Mouse (Mus musculus): ENCODE measurements around the gene Rasgef1a. TPM values are rescaled to one million over a fixed set of nuclear protein-coding genes. Genes with fewer than 3 reads are reported as not detected.

Rasgef1a gene
- polyA plus RNA-seq, 1 experiment from 2014 or later = 6.5 TPM

- no peak overlapping the region for H3K9ac ChIP-seq (ENCODE audit: low read depth, low read length)
- no peaks in the 10 kb centered on the region for H3K36me3 ChIP-seq (ENCODE audit: control insufficient read depth, insufficient read depth, low read length)
- H3K9me3 ChIP-seq (ENCODE audit: control insufficient read depth, low read length) = no peaks in the 10 kb centered on the region
- no peak overlapping the region for H3K4me2 ChIP-seq (ENCODE audit: low read length)
- H3K4me3 ChIP-seq (ENCODE audit: low read length) = no peak overlapping the region
- WGBS = 20% methylated on average over 3 of the region's 3 CpGs
- H3K27me3 ChIP-seq (replicated peaks; ENCODE audit: control insufficient read depth, insufficient read depth, low read length) = no peaks in the 10 kb centered on the region
- H3K4me1 ChIP-seq (ENCODE audit: control insufficient read depth, insufficient read depth, low read depth, low read length) = peaks cover 27% of the 10 kb centered on the region
- H3K27ac ChIP-seq (ENCODE audit: low read depth, low read length) = peak overlapping the region; percentile 65
- ATAC-seq = peak; percentile 66
These were observed 4.7 kb downstream of the Rasgef1a start for GRCm38 (mm10) chr6:118015971-118016370.

GRCm38 (mm10) chr6:118018666-118019065 is 7.4 kb downstream of the Rasgef1a start:
- no peaks in the 10 kb centered on the region for H3K27me3 ChIP-seq (replicated peaks; ENCODE audit: control insufficient read depth, insufficient read depth, low read length)
- H3K9ac ChIP-seq (ENCODE audit: low read depth, low read length) = no peak overlapping the region
- H3K36me3 ChIP-seq (ENCODE audit: control insufficient read depth, insufficient read depth, low read length) = no peaks in the 10 kb centered on the region
- 76% methylated on average over 5 of the region's 5 CpGs for WGBS
- H3K27ac ChIP-seq (ENCODE audit: low read depth, low read length) = no peak overlapping the region
- H3K4me3 ChIP-seq (ENCODE audit: low read length) = no peak overlapping the region
- ATAC-seq = no peak
- H3K4me1 ChIP-seq (ENCODE audit: control insufficient read depth, insufficient read depth, low read depth, low read length) = peaks cover 27% of the 10 kb centered on the region
- H3K9me3 ChIP-seq (ENCODE audit: control insufficient read depth, low read length) = no peaks in the 10 kb centered on the region
- no peak overlapping the region for H3K4me2 ChIP-seq (ENCODE audit: low read length)

- 14% methylated on average over 7 of the region's 7 CpGs for WGBS
- Histone ChIP-seq H3K27ac (ENCODE audit: low read depth, low read length) (peak overlapping the region; percentile 30), H3K9me3 (ENCODE audit: control insufficient read depth, low read length) (no peaks in the 10 kb centered on the region), H3K4me3 (ENCODE audit: low read length) (no peak overlapping the region), H3K36me3 (ENCODE audit: control insufficient read depth, insufficient read depth, low read length) (no peaks in the 10 kb centered on the region), H3K27me3 (replicated peaks; ENCODE audit: control insufficient read depth, insufficient read depth, low read length) (no peaks in the 10 kb centered on the region), H3K4me1 (ENCODE audit: control insufficient read depth, insufficient read depth, low read depth, low read length) (peaks cover 27% of the 10 kb centered on the region), H3K9ac (ENCODE audit: low read depth, low read length) (peak overlapping the region; percentile 48; the same call in 1 of the 2 replicates), H3K4me2 (ENCODE audit: low read length) (peak overlapping the region; percentile 9; the same call in 1 of the 2 replicates)
- ATAC-seq = peak; percentile 82
These were observed 8.3 kb downstream of the Rasgef1a start for GRCm38 (mm10) chr6:118019569-118019968.

GRCm38 (mm10) chr6:118022898-118023635 is 11.8 kb downstream of the Rasgef1a start:
- Histone ChIP-seq H3K9me3 (ENCODE audit: control insufficient read depth, low read length) (no peaks in the 10 kb centered on the region), H3K4me1 (ENCODE audit: control insufficient read depth, insufficient read depth, low read depth, low read length) (peaks cover 14% of the 10 kb centered on the region)
- ATAC-seq = no peak

GRCm38 (mm10) chr6:118027036-118027435 is 15.8 kb downstream of the Rasgef1a start:
- no peak overlapping the region for H3K4me2 ChIP-seq (ENCODE audit: low read length)
- H3K4me1 ChIP-seq (ENCODE audit: control insufficient read depth, insufficient read depth, low read depth, low read length) = no peaks in the 10 kb centered on the region
- no peaks in the 10 kb centered on the region for H3K36me3 ChIP-seq (ENCODE audit: control insufficient read depth, insufficient read depth, low read length)
- H3K9me3 ChIP-seq (ENCODE audit: control insufficient read depth, low read length) = no peaks in the 10 kb centered on the region
- no peak for ATAC-seq
- 86% methylated on average over 3 of the region's 3 CpGs for WGBS
- H3K9ac ChIP-seq (ENCODE audit: low read depth, low read length) = no peak overlapping the region
- no peak overlapping the region for H3K27ac ChIP-seq (ENCODE audit: low read depth, low read length)
- H3K4me3 ChIP-seq (ENCODE audit: low read length) = no peak overlapping the region
- H3K27me3 ChIP-seq (replicated peaks; ENCODE audit: control insufficient read depth, insufficient read depth, low read length) = no peaks in the 10 kb centered on the region

More at GRCm38 (mm10) chr6:118022898-118023635, 11.8 kb downstream of the Rasgef1a start:
- Histone ChIP-seq H3K27ac (ENCODE audit: low read depth, low read length) (no peak overlapping the region), H3K27me3 (replicated peaks; ENCODE audit: control insufficient read depth, insufficient read depth, low read length) (no peaks in the 10 kb centered on the region), H3K36me3 (ENCODE audit: control insufficient read depth, insufficient read depth, low read length) (no peaks in the 10 kb centered on the region), H3K9ac (ENCODE audit: low read depth, low read length) (no peak overlapping the region), H3K4me2 (ENCODE audit: low read length) (no peak overlapping the region), H3K4me3 (ENCODE audit: low read length) (no peak overlapping the region)
- 71% methylated on average over 15 of the region's 15 CpGs for WGBS

- WGBS = no CpG with 5 or more reads among the region's 1 CpGs
- no peak overlapping the region for H3K4me3 ChIP-seq (ENCODE audit: low read length)
- H3K27ac ChIP-seq (ENCODE audit: low read depth, low read length) = no peak overlapping the region
- ATAC-seq = no peak
- no peaks in the 10 kb centered on the region for H3K4me1 ChIP-seq (ENCODE audit: control insufficient read depth, insufficient read depth, low read depth, low read length)
- no peaks in the 10 kb centered on the region for H3K27me3 ChIP-seq (replicated peaks; ENCODE audit: control insufficient read depth, insufficient read depth, low read length)
- H3K9ac ChIP-seq (ENCODE audit: low read depth, low read length) = no peak overlapping the region
- no peak overlapping the region for H3K4me2 ChIP-seq (ENCODE audit: low read length)
- H3K9me3 ChIP-seq (ENCODE audit: control insufficient read depth, low read length) = no peaks in the 10 kb centered on the region
- H3K36me3 ChIP-seq (ENCODE audit: control insufficient read depth, insufficient read depth, low read length) = no peaks in the 10 kb centered on the region
These were observed 20.2 kb downstream of the Rasgef1a start for GRCm38 (mm10) chr6:118031467-118031866.

- no peak overlapping the region for H3K27ac ChIP-seq (ENCODE audit: low read depth, low read length)
- no peaks in the 10 kb centered on the region for H3K36me3 ChIP-seq (ENCODE audit: control insufficient read depth, insufficient read depth, low read length)
- H3K9me3 ChIP-seq (ENCODE audit: control insufficient read depth, low read length) = no peaks in the 10 kb centered on the region
- ATAC-seq = no peak
- no peaks in the 10 kb centered on the region for H3K27me3 ChIP-seq (replicated peaks; ENCODE audit: control insufficient read depth, insufficient read depth, low read length)
- no peaks in the 10 kb centered on the region for H3K4me1 ChIP-seq (ENCODE audit: control insufficient read depth, insufficient read depth, low read depth, low read length)
- no peak overlapping the region for H3K4me2 ChIP-seq (ENCODE audit: low read length)
- 85% methylated on average over 6 of the region's 6 CpGs for WGBS
- no peak overlapping the region for H3K4me3 ChIP-seq (ENCODE audit: low read length)
- H3K9ac ChIP-seq (ENCODE audit: low read depth, low read length) = no peak overlapping the region
These were observed 24.4 kb downstream of the Rasgef1a start for GRCm38 (mm10) chr6:118035639-118036038.

- H3K4me2 ChIP-seq (ENCODE audit: low read length) = no peak overlapping the region
- no peak for ATAC-seq
- H3K9ac ChIP-seq (ENCODE audit: low read depth, low read length) = no peak overlapping the region
- no peaks in the 10 kb centered on the region for H3K9me3 ChIP-seq (ENCODE audit: control insufficient read depth, low read length)
- no peak overlapping the region for H3K27ac ChIP-seq (ENCODE audit: low read depth, low read length)
- WGBS = 78% methylated on average over 9 of the region's 9 CpGs
- H3K27me3 ChIP-seq (replicated peaks; ENCODE audit: control insufficient read depth, insufficient read depth, low read length) = no peaks in the 10 kb centered on the region
- no peaks in the 10 kb centered on the region for H3K4me1 ChIP-seq (ENCODE audit: control insufficient read depth, insufficient read depth, low read depth, low read length)
- H3K4me3 ChIP-seq (ENCODE audit: low read length) = no peak overlapping the region
- H3K36me3 ChIP-seq (ENCODE audit: control insufficient read depth, insufficient read depth, low read length) = no peaks in the 10 kb centered on the region
These were observed 25.0 kb downstream of the Rasgef1a start for GRCm38 (mm10) chr6:118036118-118036805.

- WGBS = 85% methylated on average over 5 of the region's 5 CpGs
- no peaks in the 10 kb centered on the region for H3K27me3 ChIP-seq (replicated peaks; ENCODE audit: control insufficient read depth, insufficient read depth, low read length)
- H3K4me2 ChIP-seq (ENCODE audit: low read length) = no peak overlapping the region
- H3K4me1 ChIP-seq (ENCODE audit: control insufficient read depth, insufficient read depth, low read depth, low read length) = no peaks in the 10 kb centered on the region
- H3K4me3 ChIP-seq (ENCODE audit: low read length) = no peak overlapping the region
- no peak for ATAC-seq
- H3K9ac ChIP-seq (ENCODE audit: low read depth, low read length) = no peak overlapping the region
- H3K9me3 ChIP-seq (ENCODE audit: control insufficient read depth, low read length) = no peaks in the 10 kb centered on the region
- no peaks in the 10 kb centered on the region for H3K36me3 ChIP-seq (ENCODE audit: control insufficient read depth, insufficient read depth, low read length)
- no peak overlapping the region for H3K27ac ChIP-seq (ENCODE audit: low read depth, low read length)
These were observed 25.6 kb downstream of the Rasgef1a start for GRCm38 (mm10) chr6:118036866-118037265.

Measured in hindbrain, embryonic 16.5 days (tissue).